Mouse (Mus musculus): ENCODE measurements around the gene Gm2832.
"Not testable (repeated sequence)": the region's sequence is repeated elsewhere in the genome, so short reads cannot be mapped to it uniquely, and the experiment has no call there.

- TF ChIP-seq GATA1 (IDR thresholded peaks at IDR 0.05; ENCODE audit: borderline replicate concordance, low read length); FLI1 (IDR thresholded peaks at IDR 0.05; ENCODE audit: low read length): not testable (repeated sequence)
Observed at GRCm38 (mm10) chr14:41263296-41263695, 15.3 kb upstream of the Gm2832 start.

Data from megakaryocyte, embryonic 14.5 days (primary cell).